Mouse (Mus musculus) left cerebral cortex, postnatal 36 days (tissue): Measurements from ENCODE around the gene Otof. TPM values are rescaled to one million over a fixed set of nuclear protein-coding genes. Genes with fewer than 3 reads are reported as not detected.
A peak's percentile ranks its signal among the peaks of the same experiment; 100 is the strongest.

Source experiments
- DNase-seq, 2 experiments: peaks; one replicate each; pipeline ENCODE4 v3.0.0; 2021 to 2022; ENCODE audit warnings: low spot score in 2 of 2, mixed read lengths in 1 of 2
- intact Hi-C: fragments of 180-260 bp; cut with DNase I; formaldehyde crosslinking; loops from one replicate; pipeline ENCODE4 v1.15.1; 2025
- total RNA-seq, 2 experiments: library from RNA; stranded (reverse); gene quantifications; 2 replicates each; pipeline ENCODE4 v1.2.3; 2021

Otof gene
- total RNA-seq, 2 experiments from 2014 or later = 14.2 to 29.6 TPM

DNA sequence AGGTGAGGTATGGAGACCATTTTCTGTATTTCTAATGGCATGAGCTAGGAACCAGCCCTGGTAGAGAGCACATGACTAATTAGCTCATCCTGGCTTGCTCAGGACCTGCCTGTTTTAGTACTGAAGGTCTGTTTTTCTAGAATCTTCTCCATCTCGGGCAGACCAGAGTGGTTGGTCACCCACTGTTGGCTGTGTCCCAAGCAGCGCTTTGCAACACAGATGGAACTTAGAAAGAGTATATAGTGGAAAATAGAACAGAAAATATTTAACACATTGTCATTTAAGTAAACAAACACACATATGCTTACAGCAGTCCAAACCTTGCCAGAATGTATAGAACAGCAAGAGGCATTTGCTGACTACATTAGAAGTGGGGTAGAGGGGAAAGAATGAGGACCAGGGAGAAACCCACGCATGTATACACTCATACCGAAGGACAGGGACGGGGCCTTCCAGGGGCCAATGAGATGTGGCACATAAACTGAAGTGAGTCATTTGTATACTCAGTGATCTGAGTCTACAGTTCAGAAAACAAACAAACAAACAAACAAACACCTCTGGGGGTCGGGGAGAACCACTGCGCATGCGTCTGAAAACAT lies 21.3 kb downstream of the Otof start:
- DNase-seq = no peak
- intact Hi-C loops = loop anchor here (5.0 kb wide), 1 partner anchor 37 kb away; no protein-coding TSS in a partner anchor

DNA sequence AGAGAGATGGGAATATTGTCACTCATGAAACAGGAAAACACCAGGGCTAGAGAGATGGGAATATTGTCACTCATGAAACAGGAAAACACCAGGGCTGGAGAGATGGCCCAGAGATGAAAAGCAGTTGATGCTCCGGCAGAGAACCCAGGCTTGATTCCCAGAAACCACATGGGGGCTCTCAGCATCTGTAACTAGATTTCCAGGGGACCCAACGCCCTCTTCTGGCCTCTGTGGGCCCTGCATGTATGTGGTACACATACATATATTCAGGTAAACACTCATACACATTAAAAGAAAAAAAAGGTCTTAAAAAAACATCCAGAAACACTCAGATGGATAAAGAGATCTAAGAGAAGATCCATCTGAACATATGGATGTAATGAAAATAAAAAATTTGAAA lies 22.8 kb downstream of the Otof start:
- DNase-seq = no peak
- intact Hi-C loops = no loop called here

DNA sequence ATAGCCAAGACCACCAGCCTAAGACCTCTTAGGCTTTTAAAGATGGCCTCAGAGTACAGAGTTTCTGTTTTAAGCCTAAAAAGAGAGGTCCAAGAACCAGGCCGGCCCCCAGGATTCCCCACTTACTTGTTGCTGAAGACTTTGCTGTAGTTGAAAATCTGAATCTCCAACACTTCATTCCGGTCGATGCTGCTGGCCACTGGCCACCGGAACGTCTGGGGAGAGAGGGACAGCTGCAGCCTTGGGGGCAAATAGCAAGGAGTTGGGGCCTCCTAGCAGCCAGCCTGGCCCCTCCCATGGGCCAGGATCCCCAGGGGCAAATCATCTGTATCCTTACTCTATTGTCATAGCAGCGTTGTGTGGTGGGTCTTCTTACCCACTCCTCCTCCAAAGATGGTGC lies 34.3 kb downstream of the Otof start:
- no peak for DNase-seq
- intact Hi-C loops = no loop called here

DNA sequence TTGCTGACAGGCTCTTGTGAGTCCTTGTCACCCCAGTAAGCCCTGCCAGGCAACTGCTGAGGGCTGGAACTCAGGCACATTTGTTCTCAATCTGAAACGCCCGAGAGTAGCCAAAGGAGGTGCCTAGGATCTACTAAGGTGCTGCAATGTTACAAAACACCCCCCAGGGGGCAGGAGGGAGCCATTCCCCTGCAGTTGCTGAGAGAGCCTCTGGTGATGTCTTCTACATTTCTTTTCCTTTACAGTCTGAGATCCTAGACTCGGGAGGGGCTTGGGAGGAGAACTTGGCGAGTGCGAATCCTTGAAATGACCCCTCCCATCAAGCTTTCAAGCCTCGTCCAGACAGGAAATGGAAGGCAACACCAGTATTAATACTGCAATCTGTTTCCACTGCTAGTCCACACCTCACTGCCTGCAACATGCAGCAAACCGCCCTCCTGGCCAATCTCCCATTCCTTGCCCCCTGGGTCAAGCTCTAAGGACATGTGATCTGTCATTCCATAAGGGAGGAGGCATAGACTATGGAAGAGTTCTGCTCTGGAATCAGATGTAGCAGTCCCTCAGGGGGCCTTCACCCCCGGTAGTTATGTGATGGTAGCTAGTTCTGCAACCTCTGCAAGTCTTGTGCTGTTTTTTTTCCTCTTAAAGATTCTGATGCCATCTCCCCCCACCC lies 38.0 kb downstream of the Otof start:
- DNase-seq = peak; percentile 35 to 49
- intact Hi-C loops = loop anchor here (2.0 to 5.0 kb wide), 2 partner anchors 51 to 214 kb away; no protein-coding TSS in a partner anchor

DNA sequence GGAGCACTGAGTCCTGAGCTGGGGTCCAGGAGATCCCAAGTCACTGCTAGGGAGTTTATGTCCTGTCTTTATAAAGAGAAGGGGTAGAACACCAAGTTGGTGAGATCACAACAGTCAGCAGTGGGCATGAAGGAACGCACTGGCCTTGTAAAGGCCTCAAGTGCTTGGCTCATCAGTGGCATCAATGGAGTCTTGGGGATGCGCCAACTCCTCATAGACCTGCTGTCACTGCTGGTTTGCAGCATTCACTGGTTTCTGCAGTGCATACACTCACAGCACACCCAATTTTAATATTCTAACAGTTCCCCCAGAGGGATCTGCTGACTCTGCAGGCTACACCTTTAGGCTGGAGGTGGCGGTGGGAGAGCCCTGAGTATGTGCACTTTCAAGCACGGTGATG lies 38.6 kb downstream of the Otof start:
- intact Hi-C loops = loop anchor here (5.0 kb wide), 1 partner anchor 214 kb away; no protein-coding TSS in a partner anchor

DNA sequence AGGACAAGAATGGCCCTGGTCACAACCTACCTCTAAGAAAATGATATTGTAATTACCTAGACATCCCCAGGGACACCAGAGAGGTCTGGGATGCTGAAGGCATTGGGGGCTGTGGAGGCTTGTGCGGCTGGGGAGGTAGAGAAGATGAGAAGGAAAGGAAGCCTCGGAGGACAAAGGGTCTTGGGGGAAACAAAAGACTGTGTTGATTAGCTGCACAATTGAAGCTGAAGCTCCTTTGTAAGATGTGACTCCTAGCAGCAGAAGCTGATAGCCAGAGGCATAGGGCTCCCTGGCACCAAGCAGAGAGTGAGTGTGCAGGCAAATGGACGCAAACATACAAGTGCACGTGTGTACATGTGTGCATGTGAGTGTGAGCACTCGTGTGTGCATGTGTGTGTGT lies 45.1 kb downstream of the Otof start:
- no peak for DNase-seq
- intact Hi-C loops = no loop called here

More for the DNA sequence above, 38.6 kb downstream of the Otof start:
- no peak for DNase-seq

DNA sequence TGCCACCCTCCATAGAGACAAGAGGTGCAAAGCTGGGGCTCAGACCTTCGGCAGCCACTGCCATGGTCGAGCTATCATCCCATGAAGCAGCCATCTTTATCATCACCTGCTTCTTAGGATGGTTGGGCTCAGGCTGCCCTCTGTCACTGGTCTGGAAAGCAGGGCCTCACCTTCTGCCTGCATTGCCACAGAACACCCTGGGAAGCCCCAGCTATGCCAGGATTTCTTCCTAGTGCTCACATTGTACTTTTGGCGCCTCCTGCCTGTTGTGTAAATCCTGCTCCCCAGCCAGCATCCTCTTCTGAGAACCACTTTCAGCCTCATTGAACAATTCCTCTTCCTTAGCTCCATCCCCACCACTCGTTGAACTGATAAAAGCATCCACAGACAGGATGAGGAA lies 45.9 kb downstream of the Otof start:
- DNase-seq = no peak
- intact Hi-C loops = no loop called here

DNA sequence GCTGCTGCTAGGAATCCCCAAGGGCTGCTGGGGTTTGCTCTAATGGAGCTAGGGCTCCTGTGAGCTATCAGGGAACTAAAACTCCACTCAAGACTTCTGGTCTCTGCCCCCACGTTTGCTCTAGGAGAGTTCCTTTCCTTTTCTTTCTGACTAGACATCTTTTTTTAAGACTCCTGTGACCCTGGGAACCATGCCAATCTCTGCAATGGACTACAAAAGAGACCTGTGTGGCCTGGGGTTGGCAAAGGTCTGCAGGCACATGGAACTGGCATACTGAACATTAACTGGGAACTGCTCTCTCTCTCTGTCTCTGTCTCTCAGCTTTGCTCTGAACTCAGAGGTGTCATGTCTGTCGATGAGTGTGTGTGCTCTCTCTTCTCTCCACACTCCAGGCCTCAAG lies 46.4 kb downstream of the Otof start:
- intact Hi-C loops = no loop called here
- no peak for DNase-seq

DNA sequence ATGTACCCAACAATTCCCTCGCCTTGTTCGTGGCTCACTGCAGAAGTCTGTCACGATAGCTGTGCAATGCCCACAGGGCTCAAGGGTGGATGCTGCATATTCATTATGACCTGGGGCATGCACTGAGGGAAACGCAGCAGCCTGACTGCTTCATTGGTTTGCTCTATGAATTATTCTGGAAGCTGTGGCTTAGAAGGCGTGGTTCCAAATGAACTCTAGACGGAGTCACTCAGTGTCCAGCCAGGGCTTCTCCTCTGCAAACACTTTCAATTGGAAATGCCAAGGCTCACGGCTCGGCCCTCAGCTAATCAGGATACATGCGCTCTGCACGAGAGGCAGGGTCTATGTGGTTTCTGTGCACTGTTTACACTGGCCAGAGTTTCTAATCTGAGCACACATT lies 50.2 kb downstream of the Otof start:
- intact Hi-C loops = no loop called here
- DNase-seq = no peak

DNA sequence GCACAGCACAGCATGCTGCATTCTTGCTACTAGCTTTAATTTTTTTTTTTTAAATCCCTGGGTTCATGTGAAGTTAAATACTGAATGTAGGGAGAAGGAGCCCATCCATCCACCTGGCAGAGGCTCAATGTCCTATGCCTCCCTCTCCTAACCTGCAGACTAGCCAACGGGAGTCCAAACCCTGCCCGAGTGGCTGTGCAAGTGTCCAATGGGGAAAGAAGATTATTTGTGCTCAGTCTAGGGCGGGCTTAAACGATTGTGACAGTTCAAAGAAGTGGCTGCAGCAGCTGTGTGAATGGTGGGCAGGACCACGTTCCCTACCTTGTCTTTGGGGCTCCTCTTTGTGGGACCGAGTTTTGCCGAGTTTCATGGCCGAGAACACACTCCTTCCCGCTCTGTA lies 54.9 kb downstream of the Otof start:
- DNase-seq = no peak
- intact Hi-C loops = no loop called here

DNA sequence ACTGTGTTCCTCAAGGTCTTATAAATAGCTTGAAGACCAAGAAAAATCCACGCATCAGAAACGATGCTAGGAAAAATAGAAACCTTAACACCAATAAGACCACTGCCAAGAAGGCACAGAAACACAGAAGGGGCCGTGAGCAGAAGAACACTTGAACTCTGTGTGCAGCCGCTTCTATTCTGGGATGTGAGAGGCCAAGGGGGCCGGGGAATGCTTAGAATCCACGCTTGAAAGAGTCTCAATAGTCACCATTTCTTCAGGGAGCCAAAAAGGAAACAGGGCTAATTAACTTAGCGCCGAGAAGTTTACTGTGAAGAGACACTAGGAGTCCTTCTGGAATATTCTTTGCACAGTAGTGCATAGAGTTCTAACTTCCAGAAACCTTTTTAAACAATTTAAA lies 60.6 kb downstream of the Otof start:
- no peak for DNase-seq
- intact Hi-C loops = no loop called here

DNA sequence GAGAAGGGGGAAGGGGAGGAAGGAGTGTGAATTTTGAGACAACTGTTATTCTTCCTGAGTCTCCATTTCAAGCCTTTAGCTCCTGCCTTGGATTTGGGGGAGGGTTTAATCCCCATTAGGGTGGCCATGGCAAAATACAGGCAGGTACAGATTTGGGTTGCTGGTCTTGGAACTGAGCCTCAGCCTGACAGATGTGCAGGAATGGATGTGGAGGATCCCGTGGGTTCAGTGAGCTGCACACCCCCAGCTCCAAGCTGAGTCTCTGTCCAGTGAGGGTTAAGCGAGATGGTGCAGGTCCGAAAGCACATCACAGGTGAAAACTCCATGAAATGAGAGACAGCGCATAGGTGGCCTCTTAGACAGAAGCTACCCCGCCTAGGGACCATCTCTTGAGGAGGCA lies 61.2 kb downstream of the Otof start:
- no peak for DNase-seq
- intact Hi-C loops = no loop called here

DNA sequence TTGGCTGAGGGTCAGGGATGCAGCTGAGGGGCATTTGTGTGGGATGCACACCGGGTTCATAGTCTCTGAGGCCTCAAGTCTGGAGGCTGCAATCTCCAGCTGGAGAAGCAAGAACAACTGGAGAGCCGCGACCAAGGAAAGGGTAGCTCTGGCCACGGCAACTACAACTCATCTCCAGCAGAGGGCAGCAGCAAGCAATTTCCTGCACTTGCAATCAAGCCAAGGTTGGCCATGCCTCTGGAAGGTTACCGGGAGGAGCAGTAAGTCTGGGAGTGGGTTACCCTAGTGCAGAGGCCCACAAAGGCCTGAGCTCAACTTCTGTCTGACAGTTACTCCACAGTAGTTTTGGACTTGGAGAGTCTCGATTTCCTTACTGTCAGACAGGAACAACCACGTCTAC lies 70.3 kb downstream of the Otof start:
- intact Hi-C loops = loop anchor here (2.0 to 10.0 kb wide), 2 partner anchors 85 to 243 kb away; no protein-coding TSS in a partner anchor
- peak; percentile 49 to 53 for DNase-seq

DNA sequence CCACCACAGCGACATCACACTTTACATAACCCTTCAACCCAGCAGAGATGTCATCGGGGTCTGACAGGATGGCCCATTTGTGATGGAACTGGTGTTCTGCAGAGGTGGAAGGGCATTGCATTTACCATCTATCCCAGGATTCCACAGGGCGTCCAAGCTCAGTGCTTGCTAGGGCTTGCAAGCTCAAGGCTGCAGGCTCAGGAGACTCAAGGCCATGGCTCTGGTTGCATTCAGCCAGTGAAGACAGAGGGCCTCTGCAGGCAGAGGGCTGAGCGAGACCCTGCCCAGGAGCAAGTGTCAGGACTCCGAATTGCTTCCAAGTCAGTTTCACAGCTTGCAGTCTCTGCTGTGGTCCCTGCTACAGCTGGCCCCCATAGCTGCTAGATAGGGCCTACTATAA lies 71.9 kb downstream of the Otof start:
- DNase-seq = no peak
- intact Hi-C loops = loop anchor here (2.0 to 10.0 kb wide), 2 partner anchors 87 to 245 kb away; no protein-coding TSS in a partner anchor

DNA sequence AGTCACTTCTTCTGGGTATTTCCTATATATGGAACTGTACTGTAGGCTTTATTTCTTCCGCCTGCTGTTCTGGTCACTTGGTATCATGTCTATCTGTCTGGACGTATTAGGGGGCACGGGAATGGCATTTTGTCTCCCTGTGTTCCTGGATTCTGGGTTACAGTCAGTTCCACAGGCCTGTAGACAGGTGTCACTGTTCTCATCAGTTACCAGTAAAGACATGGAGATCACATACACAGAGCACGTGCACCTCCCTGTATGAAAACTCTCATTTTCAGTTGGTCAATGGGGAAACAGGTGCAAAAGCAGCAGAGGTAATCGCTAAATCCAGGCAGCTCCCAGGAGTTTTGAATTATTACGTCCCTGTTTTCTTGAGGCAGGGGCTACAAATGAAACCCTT lies 74.0 kb downstream of the Otof start:
- no peak for DNase-seq
- intact Hi-C loops = no loop called here

DNA sequence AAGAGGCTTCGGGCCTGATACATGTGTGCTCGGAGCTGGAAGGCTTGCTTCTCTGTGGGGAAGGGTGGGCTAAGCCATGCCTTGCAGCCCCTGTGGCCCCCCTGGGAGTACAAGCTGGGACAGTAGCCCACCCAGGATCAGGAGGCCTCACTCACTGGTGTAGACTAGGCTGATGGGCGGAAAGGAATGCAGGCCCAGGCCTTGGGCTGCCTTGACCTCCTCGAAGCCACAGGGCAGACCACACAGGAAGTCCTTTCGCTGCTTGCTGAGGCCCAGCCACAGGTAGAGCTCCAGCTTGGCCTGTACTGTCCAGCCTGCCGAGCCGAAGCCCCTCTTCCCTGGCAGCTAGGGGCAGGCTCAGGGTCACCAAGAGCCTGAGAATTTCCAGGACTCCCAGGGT lies 78.9 kb downstream of the Otof start:
- DNase-seq = no peak

DNA sequence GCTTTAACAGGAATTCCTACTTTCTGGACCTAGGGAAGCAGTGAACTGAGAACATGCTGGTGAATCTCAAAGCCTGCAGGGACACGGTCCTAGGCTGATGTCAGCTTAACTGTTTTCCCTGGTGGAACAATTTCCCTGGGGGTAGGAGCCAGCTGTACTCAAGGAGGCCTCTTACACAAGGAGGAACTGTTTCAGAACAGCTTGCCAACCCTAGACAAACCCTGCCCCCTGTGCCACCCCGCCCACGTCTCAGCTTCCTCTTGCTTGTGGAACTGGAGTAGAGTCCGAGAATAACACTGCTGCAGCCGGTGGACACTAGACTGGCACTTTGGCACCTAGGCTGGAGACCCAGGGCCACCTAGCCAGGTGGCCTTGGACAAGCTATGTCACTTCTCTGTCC lies 92.3 kb downstream of the Otof start:
- DNase-seq = peak; percentile 16 to 18
- intact Hi-C loops = no loop called here

More for the DNA sequence above, 78.9 kb downstream of the Otof start:
- intact Hi-C loops = no loop called here

DNA sequence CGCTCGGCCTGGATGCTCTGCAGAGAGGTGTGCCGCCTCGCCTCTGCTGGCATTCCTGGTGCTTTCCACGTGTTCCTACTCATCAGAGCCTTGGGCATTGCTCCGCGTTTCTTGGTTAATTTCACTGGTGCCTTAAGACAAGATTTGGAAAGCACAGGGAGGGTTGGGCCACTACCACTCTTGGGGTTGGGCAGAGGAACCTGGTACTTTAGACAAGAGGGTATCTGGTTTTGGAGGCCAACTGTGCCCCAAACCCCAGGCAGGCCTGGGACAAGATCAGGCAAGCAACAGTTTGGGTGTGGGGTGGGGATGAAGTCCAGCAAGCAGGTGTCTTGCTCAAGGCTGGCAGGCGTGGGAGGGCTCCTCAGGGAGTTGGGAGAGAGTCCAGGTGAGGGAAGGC lies 94.3 kb downstream of the Otof start:
- DNase-seq = no peak
- intact Hi-C loops = no loop called here

DNA sequence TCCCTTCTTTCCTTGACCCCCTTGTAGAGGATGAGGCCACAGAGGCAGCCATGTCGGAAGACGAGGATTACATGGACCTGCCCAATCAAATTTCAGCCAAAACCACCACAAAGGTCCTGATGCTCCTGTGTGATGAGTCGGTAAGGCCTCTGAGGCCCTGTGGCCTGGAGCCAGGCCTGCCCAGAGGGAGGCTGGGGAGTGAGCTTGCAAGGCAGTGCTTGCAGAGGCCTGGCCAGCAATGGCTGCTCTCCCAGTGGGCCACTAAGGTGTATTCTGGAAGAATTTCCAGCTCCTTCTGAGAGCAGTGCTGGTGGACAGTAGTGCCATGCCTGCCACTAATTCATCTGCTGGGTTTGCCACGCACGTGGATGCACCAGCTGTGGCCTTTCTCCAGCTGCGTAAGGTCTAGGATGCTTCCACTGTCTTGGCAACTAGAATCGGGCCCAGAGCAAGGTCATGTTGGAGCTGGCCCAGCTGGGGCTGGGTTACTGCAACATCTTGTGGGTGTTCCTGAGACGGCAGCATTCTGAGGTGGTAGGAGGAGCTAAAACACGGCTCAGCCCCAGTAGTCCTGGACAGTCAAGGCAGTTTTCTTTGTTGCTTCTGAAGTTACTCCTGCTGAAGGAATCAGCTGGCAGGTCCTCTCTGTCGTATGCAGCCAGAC lies 103.2 kb downstream of the Otof start:
- DNase-seq = no peak
- intact Hi-C loops = no loop called here

DNA sequence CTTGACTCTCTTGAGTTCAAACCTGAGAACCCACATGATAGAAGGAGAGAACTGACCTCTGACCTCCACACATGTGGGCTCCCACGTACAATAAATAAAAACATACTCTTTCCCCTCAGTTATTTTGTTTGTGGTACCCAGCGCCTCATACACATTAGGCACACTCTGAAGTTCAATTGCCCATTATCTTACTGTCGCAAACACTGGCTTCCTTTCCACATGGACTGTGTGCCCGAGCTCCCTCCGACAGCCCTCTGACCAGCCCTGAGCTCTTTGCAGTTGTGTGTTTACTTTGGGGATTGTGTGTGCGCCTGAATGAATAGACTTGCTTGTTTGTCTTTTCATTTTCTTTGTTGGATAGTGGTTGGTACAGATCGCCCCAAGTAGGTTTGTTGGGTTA lies 105.1 kb downstream of the Otof start:
- DNase-seq = no peak
- intact Hi-C loops = no loop called here
